Mouse (Mus musculus): ENCODE data around the gene 1700113H08Rik. TPM values are rescaled to one million over a fixed set of nuclear protein-coding genes. Genes with fewer than 3 reads are reported as not detected.
A peak's percentile ranks its signal among the peaks of the same experiment; 100 is the strongest.

Gene 1700113H08Rik
- total RNA-seq, 4 experiments from 2014 or later = not detected

- DNase-seq (ENCODE audit: low spot score in 2 of 2) = no peak
Observed at GRCm38 (mm10) chr10:87058926-87059325, 1.1 kb downstream of the 1700113H08Rik start.

- no peak for DNase-seq (ENCODE audit: low spot score in 2 of 2)
Observed at GRCm38 (mm10) chr10:87059447-87059846, 1.6 kb downstream of the 1700113H08Rik start.

- DNase-seq (ENCODE audit: low spot score in 2 of 2) = peak; percentile 62 to 70
Observed at GRCm38 (mm10) chr10:87084236-87084635, 26.4 kb downstream of the 1700113H08Rik start.

- no peak for DNase-seq (ENCODE audit: low spot score in 2 of 2)
Observed at GRCm38 (mm10) chr10:87087646-87088045, 29.8 kb downstream of the 1700113H08Rik start.

- DNase-seq (ENCODE audit: low spot score in 2 of 2) = peak in 1 of 2 experiments; percentile 29
Observed at GRCm38 (mm10) chr10:87094249-87094648, 36.4 kb downstream of the 1700113H08Rik start.

- no peak for DNase-seq (ENCODE audit: low spot score in 2 of 2)
Observed at GRCm38 (mm10) chr10:87098722-87099121, 40.9 kb downstream of the 1700113H08Rik start.

GRCm38 (mm10) chr10:87100668-87101067 is 42.8 kb downstream of the 1700113H08Rik start:
- no peak for DNase-seq (ENCODE audit: low spot score in 2 of 2)

- DNase-seq (ENCODE audit: low spot score in 2 of 2) = no peak
Observed at GRCm38 (mm10) chr10:87101265-87101950, 43.6 kb downstream of the 1700113H08Rik start.

- DNase-seq (ENCODE audit: low spot score in 2 of 2) = no peak
Observed at GRCm38 (mm10) chr10:87101951-87102320, 44.1 kb downstream of the 1700113H08Rik start.

- no peak for DNase-seq (ENCODE audit: low spot score in 2 of 2)
Observed at GRCm38 (mm10) chr10:87102455-87102854, 44.6 kb downstream of the 1700113H08Rik start.

- DNase-seq (ENCODE audit: low spot score in 2 of 2) = no peak
Observed at GRCm38 (mm10) chr10:87103286-87103685, 45.4 kb downstream of the 1700113H08Rik start.

- peak; percentile 8 to 16 for DNase-seq (ENCODE audit: low spot score in 2 of 2)
Observed at GRCm38 (mm10) chr10:87107565-87108297, 49.9 kb downstream of the 1700113H08Rik start.

GRCm38 (mm10) chr10:87108333-87108732 is 50.5 kb downstream of the 1700113H08Rik start:
- no peak for DNase-seq (ENCODE audit: low spot score in 2 of 2)

GRCm38 (mm10) chr10:87109038-87109771 is 51.4 kb downstream of the 1700113H08Rik start:
- DNase-seq (ENCODE audit: low spot score in 2 of 2) = peak; percentile 29 to 42

GRCm38 (mm10) chr10:87110909-87111308 is 53.1 kb downstream of the 1700113H08Rik start:
- DNase-seq (ENCODE audit: low spot score in 2 of 2) = peak in 1 of 2 experiments; percentile 12

GRCm38 (mm10) chr10:87125094-87125493 is 67.2 kb downstream of the 1700113H08Rik start:
- no peak for DNase-seq (ENCODE audit: low spot score in 2 of 2)

GRCm38 (mm10) chr10:87126186-87126824 is 68.5 kb downstream of the 1700113H08Rik start:
- no peak for DNase-seq (ENCODE audit: low spot score in 2 of 2)

- DNase-seq (ENCODE audit: low spot score in 2 of 2) = no peak
Observed at GRCm38 (mm10) chr10:87151050-87151449, 93.2 kb downstream of the 1700113H08Rik start.

GRCm38 (mm10) chr10:87153731-87154505 is 96.1 kb downstream of the 1700113H08Rik start:
- DNase-seq (ENCODE audit: low spot score in 2 of 2) = no peak

- no peak for DNase-seq (ENCODE audit: low spot score in 2 of 2)
Observed at GRCm38 (mm10) chr10:87159781-87160180, 101.9 kb downstream of the 1700113H08Rik start.
